Mouse (Mus musculus) forebrain, embryonic 11.5 days (tissue): ENCODE measurements around the gene Tmem108. TPM values are rescaled to one million over a fixed set of nuclear protein-coding genes. Genes with fewer than 3 reads are reported as not detected.

Source experiments
- ATAC-seq: fragments of 200-750 bp; cut with Nextera tagmentation; replicated peaks from 2 replicates; pipeline ENCODE4 v1.8.0; 2017; ENCODE audit warnings: moderate TSS enrichment; ENCODE audit not compliant: low FRiP score
- DNase-seq: peaks from one replicate; pipeline ENCODE4 v3.0.0-alpha.2; 2017; ENCODE audit warnings: low spot score
- H3K27ac ChIP-seq: fragments of 300-500 bp; sonication (generic); 2 replicates; pipeline ENCODE4 v1.5.1; 2014; ENCODE audit warnings: low read depth, low read length
- H3K27me3 ChIP-seq: fragments of 300-500 bp; sonication (generic); 2 replicates; pipeline ENCODE4 v1.6.1; 2014; ENCODE audit warnings: mild to moderate bottlenecking, low read length, mixed read lengths; ENCODE audit not compliant: control insufficient read depth, insufficient read depth
- H3K36me3 ChIP-seq: fragments of 300-500 bp; sonication (generic); 2 replicates; pipeline ENCODE4 v1.6.1; 2014; ENCODE audit warnings: mild to moderate bottlenecking, low read length, moderate library complexity, mixed read lengths; ENCODE audit not compliant: control insufficient read depth, insufficient read depth
- H3K4me1 ChIP-seq: fragments of 300-500 bp; sonication (generic); replicated peaks from 2 replicates; pipeline ENCODE4 v1.6.1; 2014; ENCODE audit warnings: low read length, mixed read lengths; ENCODE audit not compliant: control insufficient read depth, insufficient read depth
- H3K4me2 ChIP-seq: fragments of 300-500 bp; sonication (generic); 2 replicates; pipeline ENCODE4 v1.6.1; 2014; ENCODE audit warnings: low read depth, mild to moderate bottlenecking, low read length, moderate library complexity, mixed read lengths; ENCODE audit not compliant: severe bottlenecking
- H3K4me3 ChIP-seq: fragments of 300-500 bp; sonication (generic); 2 replicates; pipeline ENCODE4 v1.5.1; 2014; ENCODE audit warnings: low read depth, low read length
- H3K9ac ChIP-seq: fragments of 300-500 bp; sonication (generic); 2 replicates; pipeline ENCODE4 v1.6.1; 2014; ENCODE audit warnings: low read length
- H3K9me3 ChIP-seq: fragments of 300-500 bp; sonication (generic); 2 replicates; pipeline ENCODE4 v1.6.1; 2016; ENCODE audit warnings: low read length, mixed read lengths; ENCODE audit not compliant: control insufficient read depth
- WGBS: fragments of 180-500 bp; shearing (Covaris S2); extraction: QIAGEN DNeasy Blood & Tissue Kit; methylation state at CpG from one replicate; pipeline ENCODE4 v1.1.7; 2014; 5-methylcytosine and 5-hydroxymethylcytosine counted together
- polyA plus RNA-seq: library from polyadenylated mRNA; unstranded; fragments of >200 nt; fragmentation: Nextera tagmentation; extraction: Ambion mirVana; gene quantifications from 2 replicates; pipeline ENCODE4 v1.2.1, GENCODE M21; 2014

The Tmem108 gene
- polyA plus RNA-seq, 1 experiment from 2014 or later, result 27.2 TPM

- Histone ChIP-seq H3K4me1 (no peaks in the 10 kb centered on the region), H3K27ac (no peak overlapping the region), H3K9ac (no peak overlapping the region), H3K9me3 (no peaks in the 10 kb centered on the region), H3K27me3 (no peaks in the 10 kb centered on the region), H3K4me2 (no peak overlapping the region), H3K4me3 (no peak overlapping the region), H3K36me3 (no peaks in the 10 kb centered on the region)
- WGBS, result 86% methylated on average over 8 of the region's 8 CpGs
- DNase-seq (no peak), ATAC-seq (no peak)
Measured at GRCm38 (mm10) chr9:103491985-103492384, 269.7 kb downstream of the Tmem108 start.

GRCm38 (mm10) chr9:103490439-103490838, 271.2 kb downstream of the Tmem108 start:
- WGBS, result 24% methylated on average over 2 of the region's 2 CpGs
- peak; percentile 68 for ATAC-seq
- no peaks in the 10 kb centered on the region for H3K36me3 ChIP-seq
- H3K4me3 ChIP-seq, result no peak overlapping the region
- no peaks in the 10 kb centered on the region for H3K27me3 ChIP-seq
- peaks cover 2% of the 10 kb centered on the region; the same call in 1 of the 2 replicates for H3K4me1 ChIP-seq
- peak; percentile 92 for DNase-seq
- H3K9ac ChIP-seq, result no peak overlapping the region
- no peak overlapping the region for H3K27ac ChIP-seq
- H3K4me2 ChIP-seq, result no peak overlapping the region
- no peaks in the 10 kb centered on the region for H3K9me3 ChIP-seq

GRCm38 (mm10) chr9:103489883-103490282, 271.8 kb downstream of the Tmem108 start:
- ATAC-seq (no peak), DNase-seq (no peak)
- Histone ChIP-seq H3K27ac (no peak overlapping the region), H3K4me3 (no peak overlapping the region), H3K9me3 (no peaks in the 10 kb centered on the region), H3K27me3 (no peaks in the 10 kb centered on the region), H3K9ac (no peak overlapping the region), H3K4me2 (no peak overlapping the region), H3K36me3 (no peaks in the 10 kb centered on the region), H3K4me1 (peaks cover 2% of the 10 kb centered on the region; the same call in 1 of the 2 replicates)
- 86% methylated on average over 4 of the region's 4 CpGs for WGBS

GRCm38 (mm10) chr9:103489096-103489495, 272.5 kb downstream of the Tmem108 start:
- H3K27me3 ChIP-seq, result no peaks in the 10 kb centered on the region
- 66% methylated on average over 7 of the region's 7 CpGs for WGBS
- no peak overlapping the region for H3K9ac ChIP-seq
- peaks cover 2% of the 10 kb centered on the region; the same call in 1 of the 2 replicates for H3K4me1 ChIP-seq
- ATAC-seq (no peak), DNase-seq (no peak)
- H3K4me3 ChIP-seq, result no peak overlapping the region
- H3K27ac ChIP-seq, result no peak overlapping the region
- no peak overlapping the region for H3K4me2 ChIP-seq
- no peaks in the 10 kb centered on the region for H3K9me3 ChIP-seq
- H3K36me3 ChIP-seq, result no peaks in the 10 kb centered on the region

GRCm38 (mm10) chr9:103486262-103486661, 275.4 kb downstream of the Tmem108 start:
- no peaks in the 10 kb centered on the region for H3K9me3 ChIP-seq
- no peak overlapping the region for H3K27ac ChIP-seq
- no peaks in the 10 kb centered on the region for H3K27me3 ChIP-seq
- no peak overlapping the region for H3K4me2 ChIP-seq
- H3K4me3 ChIP-seq, result no peak overlapping the region
- 86% methylated on average over 6 of the region's 6 CpGs for WGBS
- DNase-seq (no peak), ATAC-seq (no peak)
- H3K36me3 ChIP-seq, result no peaks in the 10 kb centered on the region
- H3K9ac ChIP-seq, result no peak overlapping the region
- H3K4me1 ChIP-seq, result peaks cover 2% of the 10 kb centered on the region; the same call in 1 of the 2 replicates

GRCm38 (mm10) chr9:103485606-103486005, 276.0 kb downstream of the Tmem108 start:
- ATAC-seq, result no peak
- H3K27ac ChIP-seq, result no peak overlapping the region
- no peak overlapping the region for H3K9ac ChIP-seq
- no peak overlapping the region for H3K4me2 ChIP-seq
- no peaks in the 10 kb centered on the region for H3K9me3 ChIP-seq
- WGBS, result 47% methylated on average over 8 of the region's 8 CpGs
- no peak overlapping the region for H3K4me3 ChIP-seq
- no peak for DNase-seq
- peaks cover 6% of the 10 kb centered on the region; the same call in 1 of the 2 replicates for H3K4me1 ChIP-seq
- no peaks in the 10 kb centered on the region for H3K27me3 ChIP-seq
- H3K36me3 ChIP-seq, result no peaks in the 10 kb centered on the region

GRCm38 (mm10) chr9:103480603-103481220, 280.9 kb downstream of the Tmem108 start:
- Histone ChIP-seq H3K4me1 (peaks cover 5% of the 10 kb centered on the region; the same call in 1 of the 2 replicates), H3K27me3 (no peaks in the 10 kb centered on the region), H3K36me3 (no peaks in the 10 kb centered on the region), H3K4me3 (no peak overlapping the region), H3K4me2 (no peak overlapping the region), H3K9ac (no peak overlapping the region), H3K9me3 (no peaks in the 10 kb centered on the region), H3K27ac (no peak overlapping the region)
- ATAC-seq (0 out of 2 replicates have a peak, but pooled peaks have one; percentile 36), DNase-seq (peak; percentile 49)
- 63% methylated on average over 8 of the region's 8 CpGs for WGBS

- H3K27ac ChIP-seq, result no peak within 1 kb of the TSS
- H3K4me3 ChIP-seq, result no peak within 1 kb of the TSS
- H3K4me2 ChIP-seq, result no peak within 1 kb of the TSS
- no peak for ATAC-seq
- H3K4me1 ChIP-seq, result peaks cover 5% of the 10 kb centered on the region; the same call in 1 of the 2 replicates
- DNase-seq, result no peak
- H3K27me3 ChIP-seq, result no peaks in the 10 kb centered on the region
- H3K9ac ChIP-seq, result no peak within 1 kb of the TSS
- 73% methylated on average over 9 of the region's 9 CpGs for WGBS
- no peaks in the 10 kb centered on the region for H3K36me3 ChIP-seq
- no peaks in the 10 kb centered on the region for H3K9me3 ChIP-seq
Measured at GRCm38 (mm10) chr9:103480044-103480576, 281.5 kb downstream of the Tmem108 start, which contains the start of gene Bfsp2. Gene Bfsp2 (minus strand): TSS chr9:103480420.

- Histone ChIP-seq H3K4me2 (no peak overlapping the region), H3K27ac (no peak overlapping the region), H3K4me1 (peaks cover 10% of the 10 kb centered on the region), H3K4me3 (no peak overlapping the region), H3K36me3 (no peaks in the 10 kb centered on the region), H3K27me3 (no peaks in the 10 kb centered on the region), H3K9me3 (no peaks in the 10 kb centered on the region), H3K9ac (no peak overlapping the region)
- DNase-seq, result no peak
- ATAC-seq, result no peak
- WGBS, result 82% methylated on average over 6 of the region's 6 CpGs
Measured at GRCm38 (mm10) chr9:103475414-103475813, 286.2 kb downstream of the Tmem108 start.
